Mouse (Mus musculus): ENCODE results near the gene Trpc5.

Gene Trpc5

DNA sequence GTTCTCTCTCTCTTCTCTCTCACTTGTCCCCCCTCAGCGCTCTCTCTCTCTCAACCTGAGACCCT lies at the start of gene Trpc5:
TSS of gene Trpc5 (minus strand) at position 39 of the 65 bp plus-strand sequence.
- DNase-seq: no peak

DNA sequence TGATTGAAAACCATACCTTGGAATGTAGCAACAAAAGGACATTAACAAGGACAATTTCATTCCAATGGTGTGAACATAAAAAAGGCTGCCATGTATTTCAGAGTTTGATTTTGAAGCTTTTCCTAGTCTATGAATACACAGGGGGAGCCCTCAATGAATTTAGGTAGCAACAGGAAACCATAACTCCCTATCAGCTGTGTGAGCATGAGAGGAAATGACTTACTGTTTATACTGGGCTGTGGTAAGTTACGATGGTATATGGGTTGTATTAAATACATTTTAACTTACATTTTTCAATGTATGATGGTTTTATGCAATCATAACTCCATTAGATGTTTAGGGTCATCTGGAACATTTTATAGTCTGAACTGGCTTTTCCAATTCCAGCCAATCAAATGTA lies 28.4 kb upstream of the Trpc5 start:
- DNase-seq: no peak

GRCm38 (mm10) chrX:144689859-144690181 lies 1.8 kb upstream of the Trpc5 start:
- peak; percentile 4 to 6 for DNase-seq

GRCm38 (mm10) chrX:144689119-144689858 lies 1.3 kb upstream of the Trpc5 start:
- DNase-seq: peak; percentile 28 to 29

DNA sequence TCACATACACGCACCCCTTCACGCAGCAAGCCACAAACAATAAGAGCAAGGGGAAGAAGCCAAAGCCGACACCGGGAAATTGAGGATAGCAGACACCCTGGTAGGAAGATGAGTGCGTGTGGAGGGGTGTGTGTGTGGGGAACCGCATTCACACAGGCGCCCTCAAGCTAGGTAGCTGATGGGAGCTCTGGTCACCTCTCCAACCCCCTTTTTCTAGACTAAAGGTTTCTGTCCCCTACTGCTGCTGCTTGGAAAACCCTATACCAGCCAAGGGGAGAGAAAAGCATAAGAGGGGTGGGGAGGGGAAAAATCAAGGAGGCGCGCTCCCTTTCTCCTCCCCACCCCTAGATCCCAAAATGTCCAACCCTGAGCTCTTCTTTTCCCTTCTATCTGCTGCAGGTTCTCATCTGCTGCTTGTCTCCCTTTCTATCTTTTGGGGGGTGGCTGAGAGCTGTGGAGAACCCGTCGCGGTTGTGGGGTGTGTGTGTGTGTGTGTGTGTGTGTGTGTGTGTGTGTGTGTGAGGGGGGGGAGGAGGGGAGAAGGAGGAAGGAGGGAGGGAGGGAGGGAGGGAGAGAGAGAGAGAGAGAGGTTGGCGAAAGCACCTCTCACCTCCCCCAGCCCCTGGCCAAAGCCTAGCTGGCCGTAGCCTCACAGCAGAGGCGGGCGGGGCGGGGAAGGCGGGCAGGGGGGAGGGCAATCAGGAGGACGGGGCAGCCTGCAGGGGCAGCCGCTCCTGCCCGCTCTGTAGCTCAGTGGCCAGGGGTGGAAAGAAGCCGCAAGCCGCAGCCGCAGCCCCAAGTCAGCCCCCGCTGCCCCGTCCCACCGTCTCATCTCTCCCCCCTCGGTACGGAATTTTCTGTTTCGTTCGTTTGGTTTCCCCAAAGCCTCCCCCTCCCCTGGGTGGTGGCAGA lies 483 bp upstream of the Trpc5 start, which contains the start of gene Rtl4:
TSS of gene Rtl4 (plus strand) at position 701 of the 912 bp plus-strand sequence.
- peak; percentile 44 to 45 for DNase-seq

DNA sequence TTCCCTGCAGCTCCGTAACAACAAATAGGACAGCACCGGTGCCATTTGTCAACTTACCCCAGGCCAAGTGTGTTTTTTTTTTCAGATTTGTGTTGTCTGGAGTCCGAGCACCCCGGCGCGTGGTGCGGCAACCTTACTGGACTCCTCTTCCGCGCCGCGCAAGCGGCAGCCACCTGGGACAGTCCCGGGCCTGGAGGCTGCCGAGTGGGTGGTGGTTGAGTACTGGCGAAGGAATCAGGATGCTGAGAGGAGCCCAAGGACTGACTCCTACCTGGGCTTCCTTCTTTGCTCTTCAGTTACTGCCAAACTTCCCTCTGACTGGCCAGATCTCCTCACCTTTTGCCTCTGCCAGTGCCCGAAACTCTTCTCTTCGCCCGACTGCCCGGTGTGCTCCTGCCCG lies 238 bp downstream of the Trpc5 start:
- peak; percentile 3 to 4 for DNase-seq

DNA sequence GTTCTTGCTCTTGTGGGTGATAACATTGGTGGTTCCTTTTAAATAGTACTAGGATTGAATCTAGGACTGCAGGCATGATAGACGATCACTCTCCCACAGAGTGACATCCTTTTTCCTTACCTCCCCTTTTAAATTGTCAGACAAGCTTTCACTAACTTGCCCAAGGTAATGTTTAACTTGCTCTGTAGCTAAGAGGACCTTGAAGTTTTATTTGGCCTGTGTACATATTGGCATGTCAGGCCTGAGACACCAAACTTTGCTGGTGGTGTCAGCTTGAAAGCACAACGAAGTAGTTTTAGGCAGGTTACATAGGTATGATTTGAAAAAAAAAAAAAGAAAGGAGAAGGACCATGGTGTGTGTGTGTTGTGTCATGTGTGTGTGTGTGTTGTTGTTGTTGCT lies 35.8 kb downstream of the Trpc5 start:
- no peak for DNase-seq

DNA sequence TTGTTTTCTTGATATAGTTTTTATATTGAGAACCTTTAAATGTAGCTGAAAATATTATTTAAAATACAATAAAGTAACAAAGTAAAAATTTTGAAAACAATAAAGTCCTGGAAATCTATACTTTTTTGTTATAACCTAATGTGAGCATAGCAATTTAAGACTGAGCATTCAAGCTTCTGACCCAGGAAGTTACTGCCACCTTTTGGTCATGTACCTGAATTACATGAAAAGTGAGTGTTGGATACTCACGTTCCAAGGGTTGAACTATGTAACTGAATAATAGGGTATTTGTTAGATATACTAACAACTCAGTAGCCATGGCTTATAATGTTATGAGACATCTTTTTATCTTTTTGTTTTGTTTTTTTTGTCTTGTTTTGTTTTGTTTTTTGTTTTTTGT lies 42.6 kb downstream of the Trpc5 start:
- peak in 1 of 2 experiments; percentile 1 for DNase-seq

- no peak for DNase-seq
These were observed 43.2 kb downstream of the Trpc5 start for GRCm38 (mm10) chrX:144644756-144645155.

- DNase-seq: no peak
These were observed 75.2 kb downstream of the Trpc5 start for GRCm38 (mm10) chrX:144612753-144613152.

DNA sequence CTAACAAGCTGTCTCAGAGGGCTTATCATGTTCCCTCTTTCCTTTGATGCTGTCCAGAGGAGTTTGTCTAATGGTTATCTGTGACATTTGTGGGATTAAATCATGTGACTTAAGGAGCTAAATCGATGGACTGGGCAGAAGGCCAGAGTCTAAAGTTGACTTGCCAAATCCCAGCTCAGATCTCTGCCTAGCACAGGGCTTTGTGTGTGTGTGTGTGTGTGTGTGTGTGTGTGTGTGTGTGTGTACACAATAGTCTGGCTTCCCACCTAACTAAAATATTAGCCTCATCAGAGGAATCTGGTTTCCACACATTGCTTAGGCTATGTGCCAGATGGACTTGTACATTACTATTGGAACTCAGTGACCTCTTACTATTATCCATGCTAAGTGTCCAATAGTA lies 151.5 kb downstream of the Trpc5 start:
- DNase-seq: peak; percentile 5 to 11

GRCm38 (mm10) chrX:144526042-144526441 lies 161.9 kb downstream of the Trpc5 start:
- no peak for DNase-seq

GRCm38 (mm10) chrX:144523239-144523638 lies 164.7 kb downstream of the Trpc5 start:
- no peak for DNase-seq

DNA sequence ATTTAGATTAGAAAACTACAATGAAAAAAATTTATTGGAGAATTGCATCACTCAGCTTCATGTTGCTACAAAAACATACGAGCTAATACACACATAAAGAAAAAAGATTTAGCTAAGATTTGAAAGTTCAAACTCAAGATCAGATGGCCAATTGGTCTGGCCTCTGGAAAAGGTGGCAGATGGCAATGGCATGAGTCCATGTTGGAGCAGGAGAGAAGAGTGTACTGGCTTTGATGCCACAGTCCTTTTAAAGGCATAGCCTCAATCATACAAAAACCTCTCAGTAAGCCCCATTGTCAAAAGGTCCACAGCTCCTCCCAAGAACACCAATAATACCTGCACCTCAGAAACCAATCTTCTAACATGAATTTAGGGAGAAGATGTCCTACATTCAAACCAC lies 196.6 kb downstream of the Trpc5 start:
- DNase-seq: peak; percentile 82 to 84

DNA sequence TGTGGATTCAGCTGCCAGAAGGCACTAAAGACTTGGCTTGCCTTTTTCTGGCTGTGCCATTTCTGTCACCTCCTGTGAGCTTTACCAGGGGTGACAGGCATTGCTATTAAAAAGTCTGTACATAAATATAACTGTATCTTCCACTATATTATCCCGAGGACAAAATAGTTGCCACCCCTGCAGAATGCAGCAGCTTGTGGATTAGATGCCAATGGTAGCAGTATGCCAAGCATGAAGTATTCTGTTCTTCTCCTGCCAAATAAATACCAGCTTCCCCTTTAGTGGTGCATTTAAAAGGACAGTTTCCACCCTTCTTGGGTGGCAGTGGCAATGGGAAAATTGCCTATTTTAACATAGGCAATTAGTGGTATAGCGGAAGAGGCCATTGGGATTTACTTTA lies 223.6 kb downstream of the Trpc5 start:
- DNase-seq: peak; percentile 23 to 34

DNA sequence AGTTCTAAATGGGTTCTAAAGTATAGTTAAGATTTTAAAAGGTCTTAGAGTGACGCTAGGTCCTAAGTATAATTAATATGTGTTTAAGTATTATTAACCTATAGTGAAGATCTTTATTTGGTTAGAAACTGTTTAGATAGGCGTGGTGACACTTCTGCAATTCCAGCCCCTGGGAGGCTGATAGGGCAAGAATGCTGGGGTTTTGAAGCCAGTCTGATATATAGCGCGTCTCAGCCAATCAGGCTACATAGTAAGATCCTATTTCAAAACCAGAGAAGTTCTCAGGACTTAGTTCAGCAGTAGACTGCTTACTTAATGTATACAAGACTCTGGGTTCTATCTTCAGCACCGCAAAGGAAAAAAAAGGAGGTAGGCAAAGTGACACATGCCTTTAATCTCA lies 231.7 kb downstream of the Trpc5 start, which contains the start of gene Trpc5os:
TSS of gene Trpc5os (plus strand) at position 301 of the 400 bp plus-strand sequence.
- DNase-seq: no peak

- DNase-seq: no peak
These were observed 264.1 kb downstream of the Trpc5 start for GRCm38 (mm10) chrX:144423848-144424247.

GRCm38 (mm10) chrX:144421091-144421490 lies 266.9 kb downstream of the Trpc5 start:
- no peak for DNase-seq

DNA sequence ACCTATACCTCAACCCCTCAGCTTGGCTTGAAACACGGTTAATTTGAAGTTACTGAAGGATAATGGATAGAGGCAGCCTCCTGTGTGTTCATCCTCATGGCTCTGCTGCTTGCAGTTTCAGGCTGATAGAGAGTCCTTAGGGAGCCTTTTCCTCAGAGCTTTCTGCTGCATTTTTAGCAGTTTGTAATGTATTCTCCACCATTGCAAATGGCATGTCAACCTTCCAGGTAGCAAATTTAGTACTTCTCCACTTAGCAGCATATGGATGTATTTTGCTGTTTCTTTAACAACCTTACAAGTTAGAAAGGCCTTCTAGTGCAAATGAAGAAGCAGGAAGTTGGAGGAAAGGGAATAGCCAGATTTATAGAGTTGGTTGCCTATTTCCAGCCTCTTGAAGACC lies 267.7 kb downstream of the Trpc5 start:
- no peak for DNase-seq

- no peak for DNase-seq
These were observed 279.9 kb downstream of the Trpc5 start for GRCm38 (mm10) chrX:144408036-144408435.

DNA sequence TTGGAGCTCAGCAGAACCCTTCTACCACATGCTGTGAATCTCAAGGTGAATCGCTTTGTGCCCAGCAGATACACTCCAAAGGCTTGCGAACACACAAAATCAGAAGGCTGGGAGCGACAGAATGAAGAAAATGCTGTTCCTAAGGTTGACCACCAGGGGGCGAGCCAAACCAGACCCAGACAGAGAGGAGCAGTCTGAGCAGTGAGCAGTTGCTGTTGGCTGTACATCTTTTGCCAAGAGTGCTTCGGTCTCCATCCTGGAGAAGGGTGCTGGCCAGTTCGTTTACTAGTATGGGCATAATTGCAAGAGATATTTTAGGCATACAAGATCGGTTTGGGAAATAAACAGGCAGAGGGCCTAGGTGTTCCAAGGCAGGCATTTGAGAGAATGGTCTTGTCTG lies 284.5 kb downstream of the Trpc5 start:
- DNase-seq: peak; percentile 71 to 72

- DNase-seq: no peak
These were observed 313.8 kb downstream of the Trpc5 start for GRCm38 (mm10) chrX:144374196-144374595.

DNA sequence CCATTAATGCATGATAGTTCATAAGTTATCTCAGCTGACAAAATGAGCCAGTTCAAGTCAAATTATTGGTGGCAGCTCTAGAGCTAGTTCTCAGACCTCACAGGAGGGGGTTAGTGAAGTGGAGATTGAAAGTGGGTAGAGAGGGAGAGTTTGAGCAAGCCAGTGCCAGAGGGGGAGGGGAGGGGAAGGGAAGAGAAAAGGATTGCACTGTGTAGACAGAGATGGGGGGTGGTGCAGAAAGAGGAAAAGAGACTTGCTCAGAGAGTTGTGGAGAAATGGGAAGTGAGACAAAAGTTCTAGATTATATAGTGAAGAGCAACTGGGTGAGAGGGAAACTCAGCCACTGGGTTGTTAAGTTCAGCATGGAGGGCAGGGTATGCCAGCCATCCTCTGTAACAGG lies 349.6 kb downstream of the Trpc5 start:
- DNase-seq: no peak

DNA sequence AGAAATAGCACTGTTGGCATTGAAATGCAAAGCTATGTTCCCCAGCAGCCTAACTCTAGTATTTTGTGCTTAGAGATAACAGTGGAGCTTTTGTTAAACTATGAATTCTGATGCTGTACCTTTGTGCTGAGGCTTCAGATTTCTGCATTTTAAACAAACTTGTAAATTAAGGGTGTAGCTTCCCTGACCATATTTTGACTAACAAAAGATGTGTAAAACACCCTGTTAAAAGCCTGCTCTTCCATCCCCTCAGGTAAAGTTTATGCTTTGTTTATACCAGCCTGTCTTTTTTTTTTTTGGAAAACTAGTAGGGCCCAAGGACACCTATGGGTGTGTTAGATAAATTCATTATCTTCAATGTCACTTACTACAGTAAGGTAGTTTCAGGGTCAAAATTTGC lies 350.0 kb downstream of the Trpc5 start:
- no peak for DNase-seq

Measured in cerebellum, postnatal 10 days (tissue).